Mouse (Mus musculus) embryo, embryonic 9.5 days (tissue): ENCODE results near the gene Duxf3.
"Not testable (repeated sequence)": the region's sequence is repeated elsewhere in the genome, so short reads cannot be mapped to it uniquely, and the experiment has no call there.

Experiments used
- DNase-seq: peaks from one replicate; pipeline ENCODE4 v3.0.0-alpha.2; 2017; ENCODE audit errors: extremely low spot score

Duxf3 gene

DNA sequence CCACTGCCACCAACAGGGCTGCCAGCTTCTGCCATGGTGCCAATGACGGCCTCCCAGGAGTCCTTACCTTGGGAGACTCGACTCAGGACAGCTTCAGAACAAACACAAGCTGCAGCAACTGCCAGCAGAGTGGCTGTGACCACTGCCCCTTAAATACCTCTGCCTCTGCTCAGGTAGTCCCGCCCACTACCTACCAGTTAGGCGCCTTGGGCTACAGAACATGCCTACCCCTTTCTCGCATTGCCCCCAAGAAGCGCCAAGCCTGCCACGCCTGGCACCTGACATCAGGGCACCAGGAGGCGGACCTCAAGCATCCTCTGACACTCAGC is at the start of gene Duxf3:
Duxf3 (minus strand) TSS at position 35 of the 329 bp plus-strand sequence.
- DNase-seq: not testable (repeated sequence)

GRCm38 (mm10) chr10:58282238-58282637 is 49.8 kb upstream of the Duxf3 start:
- no peak for DNase-seq

DNA sequence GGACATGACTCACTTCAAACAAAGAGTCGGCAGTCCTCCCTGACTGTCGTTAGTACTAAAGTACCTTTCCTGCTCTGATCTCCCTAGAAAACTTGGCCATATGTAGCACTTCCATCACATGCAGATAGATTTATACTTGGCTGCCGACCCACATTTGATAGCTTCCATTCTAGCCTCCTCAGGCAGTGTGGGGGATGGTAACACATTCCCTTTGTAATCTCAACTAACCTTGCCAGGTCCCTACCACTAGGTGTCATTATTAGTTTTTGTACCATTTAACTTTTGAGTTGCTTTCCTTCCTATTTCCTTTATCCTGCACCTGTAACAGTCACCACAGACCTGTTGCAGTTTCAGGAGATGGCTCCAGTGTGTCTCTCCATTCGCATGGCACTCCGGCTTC is 26.0 kb upstream of the Duxf3 start:
- no peak for DNase-seq

DNA sequence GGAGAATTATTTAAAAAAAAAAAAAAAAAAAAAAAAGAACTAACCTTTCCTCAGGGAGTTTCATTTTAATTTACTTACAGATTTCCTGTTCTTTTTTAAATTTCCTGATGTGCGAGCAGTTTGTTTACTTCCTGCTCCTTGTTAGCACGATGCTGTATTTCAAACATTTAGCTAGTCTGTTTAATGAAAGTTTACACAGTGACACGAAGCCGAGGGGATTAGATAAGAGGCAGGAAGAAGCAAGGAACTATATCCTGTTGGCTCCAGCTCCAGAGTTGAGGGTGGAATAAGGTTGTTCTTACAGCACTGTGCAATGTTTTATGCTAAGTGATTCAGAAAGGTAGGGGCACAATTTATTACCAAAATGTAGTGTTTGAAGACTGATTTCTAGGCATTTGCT is 23.5 kb upstream of the Duxf3 start:
- no peak for DNase-seq

GRCm38 (mm10) chr10:58255213-58255892 is 22.9 kb upstream of the Duxf3 start, which contains the start of gene Gcc2:
Gene Gcc2, plus strand, starts transcription at chr10:58255497.
- DNase-seq: peak; percentile 93

GRCm38 (mm10) chr10:58254635-58255175 is 22.2 kb upstream of the Duxf3 start:
- no peak for DNase-seq

GRCm38 (mm10) chr10:58249535-58249934 is 17.1 kb upstream of the Duxf3 start:
- DNase-seq: no peak

- DNase-seq: peak; percentile 58
Measured at GRCm38 (mm10) chr10:58238984-58239740, 6.7 kb upstream of the Duxf3 start.

GRCm38 (mm10) chr10:58236613-58237012 is 4.1 kb upstream of the Duxf3 start, which contains the start of gene Gm4981:
Gene Gm4981, minus strand, starts transcription at chr10:58236701.
- no peak for DNase-seq

- not testable (repeated sequence) for DNase-seq
Measured at GRCm38 (mm10) chr10:58234985-58235384, 2.5 kb upstream of the Duxf3 start.

- not testable (repeated sequence) for DNase-seq
Measured at GRCm38 (mm10) chr10:58233740-58234121, 1.3 kb upstream of the Duxf3 start.

- not testable (repeated sequence) for DNase-seq
Measured at GRCm38 (mm10) chr10:58233054-58233739, 722 bp upstream of the Duxf3 start.

GRCm38 (mm10) chr10:58231779-58232640 is 465 bp downstream of the Duxf3 start:
- peak; percentile 72 for DNase-seq

DNA sequence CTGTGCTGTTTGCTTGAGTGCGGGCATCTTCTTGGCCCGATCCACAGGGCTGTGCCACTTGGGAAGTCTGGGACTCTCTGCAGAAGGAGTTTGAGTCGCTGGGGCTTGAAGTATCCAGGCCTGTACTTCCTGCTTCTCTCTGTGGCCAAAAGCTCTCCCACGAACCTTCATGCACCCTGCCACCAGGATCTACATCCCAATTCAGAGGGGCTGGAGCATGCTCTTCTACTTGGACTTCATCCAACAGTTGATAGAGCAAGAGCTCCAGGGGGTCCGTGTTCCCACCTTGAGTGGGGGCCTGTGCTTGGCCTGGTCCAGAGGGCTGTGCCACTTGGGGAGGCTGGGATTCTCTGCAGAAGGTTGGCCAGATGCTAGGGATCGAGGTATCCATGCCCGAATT is 1.4 kb downstream of the Duxf3 start:
- not testable (repeated sequence) for DNase-seq

GRCm38 (mm10) chr10:58230021-58230420 is 2.5 kb downstream of the Duxf3 start:
- DNase-seq: not testable (repeated sequence)

DNA sequence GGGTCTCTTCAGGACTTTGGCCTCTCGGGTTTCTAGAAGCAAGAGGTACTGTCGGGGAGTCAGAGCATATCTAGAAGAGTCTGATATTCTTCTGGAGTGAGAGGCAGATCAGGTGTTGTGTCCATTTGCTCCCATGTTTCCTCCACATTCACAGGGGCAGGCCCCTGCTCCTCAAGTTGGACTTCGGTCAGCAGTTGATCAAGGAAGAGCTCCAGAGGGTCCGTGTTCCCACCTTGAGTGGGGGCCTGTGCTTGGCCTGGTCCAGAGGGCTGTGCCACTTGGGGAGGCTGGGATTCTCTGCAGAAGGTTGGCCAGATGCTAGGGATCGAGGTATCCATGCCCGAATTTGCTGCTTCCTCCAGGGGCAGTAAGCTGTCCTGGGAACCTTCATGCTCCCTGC is 4.7 kb downstream of the Duxf3 start:
- DNase-seq: not testable (repeated sequence)

DNA sequence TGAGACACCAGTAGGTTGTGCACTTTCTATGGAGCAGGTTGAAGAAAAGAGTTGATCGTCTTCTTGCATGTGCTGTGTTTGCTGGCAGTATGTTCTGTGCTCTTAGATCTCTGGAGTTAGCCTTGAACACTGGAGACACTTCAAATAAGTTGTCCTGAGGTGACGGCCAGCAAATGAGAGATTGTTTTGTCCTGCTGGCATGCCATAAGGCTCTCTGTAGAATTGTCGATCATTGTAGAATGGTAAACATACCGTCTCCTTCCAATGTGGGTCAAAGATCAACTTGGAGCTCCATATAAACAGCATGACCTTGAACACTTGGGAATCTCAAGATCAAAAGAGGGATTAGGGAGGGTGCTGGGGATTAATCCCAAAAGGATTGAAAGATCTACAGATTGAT is 6.1 kb downstream of the Duxf3 start:
- DNase-seq: peak; percentile 30

DNA sequence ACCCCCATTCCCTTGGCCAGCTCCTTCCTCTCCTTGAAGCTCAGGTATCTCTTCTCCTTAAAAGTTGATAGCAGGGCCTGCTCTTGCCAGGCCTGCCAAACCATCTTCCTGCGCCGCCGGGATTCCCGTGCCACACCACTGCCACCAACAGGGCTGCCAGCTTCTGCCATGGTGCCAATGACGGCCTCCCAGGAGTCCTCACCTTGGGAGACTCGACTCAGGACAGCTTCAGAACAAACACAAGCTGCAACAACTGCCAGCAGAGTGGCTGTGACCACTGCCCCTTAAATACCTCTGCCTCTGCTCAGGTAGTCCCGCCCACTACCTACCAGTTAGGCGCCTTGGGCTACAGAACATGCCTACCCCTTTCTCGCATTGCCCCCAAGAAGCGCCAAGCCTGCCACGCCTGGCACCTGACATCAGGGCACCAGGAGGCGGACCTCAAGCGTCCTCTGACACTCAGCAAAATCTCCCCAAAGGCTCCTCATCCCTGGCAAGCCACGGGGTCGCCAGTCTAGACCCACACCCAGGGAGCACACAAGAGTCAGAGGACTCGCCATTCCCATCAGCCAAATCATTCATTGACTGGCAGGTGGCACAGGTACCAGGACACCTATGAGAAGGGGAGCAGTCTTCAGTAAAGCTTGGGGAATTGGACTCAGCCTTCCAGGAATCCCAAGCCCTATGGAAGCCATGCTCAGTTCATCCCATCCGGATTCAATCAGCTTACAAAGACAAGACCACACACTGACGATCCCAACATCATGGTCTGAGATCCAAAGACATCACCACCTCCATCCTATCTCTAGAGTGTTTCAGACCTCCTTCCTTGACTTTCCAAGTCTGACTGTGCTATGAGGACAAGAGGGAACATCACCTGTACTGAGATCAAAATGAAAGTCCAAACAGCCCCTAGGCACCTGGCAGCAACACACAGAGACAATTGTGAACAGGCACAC is 7.4 kb downstream of the Duxf3 start, which contains the start of gene AW822073:
AW822073 (minus strand) TSS at position 104 of the 959 bp plus-strand sequence.
- not testable (repeated sequence) for DNase-seq

DNA sequence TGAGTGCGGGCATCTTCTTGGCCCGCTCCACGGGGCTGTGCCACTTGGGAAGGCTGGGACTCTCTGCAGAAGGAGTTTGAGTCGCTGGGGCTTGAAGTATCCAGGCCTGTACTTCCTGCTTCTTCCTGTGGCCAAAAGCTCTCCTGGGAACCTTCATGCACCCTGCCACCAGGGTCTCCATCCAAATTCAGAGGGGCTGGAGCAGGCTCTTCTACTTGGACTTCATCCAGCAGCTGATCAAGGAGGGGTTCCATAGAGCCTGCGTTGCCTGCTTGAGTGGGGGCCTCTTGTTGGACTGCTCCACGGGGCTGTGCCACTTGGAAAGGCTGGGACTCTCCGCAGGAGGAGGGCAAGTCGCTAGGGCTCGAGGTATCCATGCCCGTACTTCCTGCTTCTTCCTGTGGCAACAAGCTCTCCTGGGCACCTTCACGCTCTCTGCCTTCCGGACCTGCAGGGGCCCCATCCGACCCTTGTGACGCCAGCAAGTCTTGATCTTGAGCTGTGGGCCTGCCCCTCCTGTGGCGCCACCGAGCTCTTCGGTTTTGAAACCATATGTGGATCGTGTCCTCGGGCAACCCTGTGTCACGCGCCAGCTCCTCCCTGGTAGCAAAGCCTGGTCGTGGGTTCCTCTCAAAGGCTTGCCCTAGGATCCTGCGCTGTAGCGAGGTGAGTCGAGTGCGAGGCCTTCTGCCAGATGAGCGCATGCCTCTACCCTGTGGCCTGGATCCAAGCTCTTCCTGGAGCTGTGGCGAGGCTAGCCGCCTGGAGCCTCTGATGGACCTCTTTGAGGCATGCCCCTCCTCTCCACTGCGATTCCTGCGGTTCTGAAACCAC is 8.3 kb downstream of the Duxf3 start:
- peak; percentile 47 for DNase-seq
